Mouse (Mus musculus) stomach, postnatal 0 days (tissue): Measurements from ENCODE around the gene Bace1. TPM values are rescaled to one million over a fixed set of nuclear protein-coding genes. Genes with fewer than 3 reads are reported as not detected.

Experiments
- ATAC-seq: fragments of 200-750 bp; cut with Nextera tagmentation; 2 replicates; pipeline ENCODE4 v1.8.0; 2017; ENCODE audit not compliant: low FRiP score, low TSS enrichment
- DNase-seq: peaks from one replicate; pipeline ENCODE4 v3.0.0-alpha.2; 2016; ENCODE audit warnings: low spot score
- H3K27ac ChIP-seq: fragments of 300-500 bp; sonication (generic); replicated peaks from 2 replicates; pipeline ENCODE4 v1.5.1; 2014; ENCODE audit warnings: mild to moderate bottlenecking, control low read depth
- H3K27me3 ChIP-seq: fragments of 300-500 bp; sonication (generic); 2 replicates; pipeline ENCODE4 v1.6.1; 2014; ENCODE audit warnings: low read length; ENCODE audit not compliant: control insufficient read depth, insufficient read depth
- H3K36me3 ChIP-seq: fragments of 300-500 bp; sonication (generic); 2 replicates; pipeline ENCODE4 v1.6.1; 2014; ENCODE audit warnings: low read length, mixed read lengths; ENCODE audit not compliant: control insufficient read depth, insufficient read depth
- H3K4me1 ChIP-seq: fragments of 300-500 bp; sonication (generic); replicated peaks from 2 replicates; pipeline ENCODE4 v1.6.1; 2014; ENCODE audit warnings: antibody characterized with exemption; ENCODE audit not compliant: control insufficient read depth, insufficient read depth
- H3K4me2 ChIP-seq: fragments of 300-500 bp; sonication (generic); replicated peaks from 2 replicates; pipeline ENCODE4 v1.6.1; 2014; ENCODE audit warnings: low read depth, mild to moderate bottlenecking, control low read depth, moderate library complexity
- H3K4me3 ChIP-seq: fragments of 300-500 bp; sonication (generic); 2 replicates; pipeline ENCODE4 v1.5.1; 2014; ENCODE audit warnings: low read depth, low read length, control low read depth
- H3K9ac ChIP-seq: fragments of 300-500 bp; sonication (generic); 2 replicates; pipeline ENCODE4 v1.6.1; 2014; ENCODE audit warnings: mild to moderate bottlenecking, low read length, control low read depth, mixed read lengths
- H3K9me3 ChIP-seq: fragments of 300-500 bp; sonication (generic); 2 replicates; pipeline ENCODE4 v1.6.1; 2016; ENCODE audit warnings: low read length; ENCODE audit not compliant: control insufficient read depth
- CTCF ChIP-seq: IDR thresholded peaks from 2 replicates; pipeline ENCODE4 v1.5.1; 2016; ENCODE audit warnings: antibody characterized with exemption, low read depth, mild to moderate bottlenecking, moderate library complexity
- EP300 ChIP-seq: optimal IDR thresholded peaks from 2 replicates; pipeline ENCODE3; 2016; ENCODE audit warnings: antibody characterized with exemption
- WGBS: fragments of 180-500 bp; shearing (Covaris S2); extraction: QIAGEN DNeasy Blood & Tissue Kit; methylation state at CpG from one replicate; pipeline ENCODE4 v1.1.7; 2014; 5-methylcytosine and 5-hydroxymethylcytosine counted together
- polyA plus RNA-seq: library from polyadenylated mRNA; unstranded; fragments of >200 nt; fragmentation: Nextera tagmentation; extraction: Ambion mirVana; gene quantifications from 2 replicates; pipeline ENCODE4 v1.2.1, GENCODE M21; 2015

Bace1 gene
- polyA plus RNA-seq, 1 experiment from 2014 or later: 12.8 TPM

DNA sequence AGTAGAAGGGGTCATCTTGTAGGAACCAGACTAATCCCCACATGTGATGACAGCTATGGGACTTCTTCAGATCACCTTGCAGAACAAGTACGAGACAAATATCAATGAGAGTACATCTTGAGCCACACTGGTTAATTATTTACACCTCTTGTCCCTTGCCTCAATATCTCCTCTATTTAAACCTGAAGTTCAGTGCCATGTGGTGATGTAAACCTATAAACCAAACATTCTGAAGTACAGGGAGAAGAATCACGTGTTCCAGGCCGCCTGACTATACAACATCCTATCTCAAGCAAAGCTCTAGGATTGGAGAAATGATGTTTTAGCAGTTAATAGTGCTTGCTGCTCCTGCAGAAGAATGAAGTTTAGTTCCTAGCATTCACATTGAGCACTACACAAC, 31.9 kb downstream of the Bace1 start:
- Histone ChIP-seq H3K4me3 (no peak overlapping the region), H3K27ac (no peak overlapping the region), H3K4me1 (no peaks in the 10 kb centered on the region), H3K27me3 (no peaks in the 10 kb centered on the region), H3K9ac (no peak overlapping the region), H3K9me3 (no peaks in the 10 kb centered on the region), H3K4me2 (no peak overlapping the region), H3K36me3 (peaks cover 27% of the 10 kb centered on the region)
- WGBS: 82% methylated on average over 3 of the region's 3 CpGs
- no peak for ATAC-seq
- DNase-seq: no peak
- TF ChIP-seq EP300: no peak

- ATAC-seq: no peak
- WGBS: 47% methylated on average over 2 of the region's 2 CpGs
- H3K9me3 ChIP-seq: no peaks in the 10 kb centered on the region
- H3K4me2 ChIP-seq: no peak overlapping the region
- no peak overlapping the region for H3K27ac ChIP-seq
- H3K4me1 ChIP-seq: no peaks in the 10 kb centered on the region
- H3K27me3 ChIP-seq: no peaks in the 10 kb centered on the region
- peak; percentile 67 for TF ChIP-seq CTCF
- TF ChIP-seq EP300: no peak
- H3K36me3 ChIP-seq: peaks cover 5% of the 10 kb centered on the region; the same call in 1 of the 2 replicates
- H3K9ac ChIP-seq: no peak overlapping the region
- DNase-seq: peak; percentile 65
- no peak overlapping the region for H3K4me3 ChIP-seq
Measured at GRCm38 (mm10) chr9:45877928-45878327, 39.5 kb downstream of the Bace1 start.

DNA sequence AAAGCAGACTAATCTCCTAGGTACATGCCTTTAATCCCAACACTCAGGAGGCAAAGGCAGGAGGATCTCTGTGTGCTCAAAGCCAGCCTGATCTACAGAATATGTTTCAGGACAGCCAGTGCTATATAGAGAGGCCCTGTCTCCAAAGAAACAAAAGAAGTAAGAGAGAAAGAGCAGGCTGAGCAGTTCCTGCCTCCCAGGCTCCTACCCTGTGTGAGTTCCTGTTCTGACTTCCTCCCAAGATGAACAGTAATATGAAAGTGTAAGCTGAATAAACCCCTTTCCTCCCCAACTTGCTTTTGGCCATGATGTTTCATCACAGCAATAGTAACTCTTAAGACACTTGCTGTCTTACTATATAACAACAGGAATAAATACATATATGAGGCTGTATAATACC, 55.3 kb downstream of the Bace1 start:
- TF ChIP-seq EP300 (no peak), CTCF (no peak)
- Histone ChIP-seq H3K9ac (no peak overlapping the region), H3K9me3 (no peaks in the 10 kb centered on the region), H3K4me1 (no peaks in the 10 kb centered on the region), H3K27ac (no peak overlapping the region), H3K4me3 (no peak overlapping the region), H3K36me3 (peaks cover 24% of the 10 kb centered on the region), H3K27me3 (no peaks in the 10 kb centered on the region), H3K4me2 (no peak overlapping the region)
- DNase-seq (no peak), ATAC-seq (no peak)

- ATAC-seq: no peak
- Histone ChIP-seq H3K27ac (no peak overlapping the region), H3K36me3 (peaks cover 4% of the 10 kb centered on the region; the same call in 1 of the 2 replicates), H3K4me2 (peak overlapping the region; percentile 80), H3K9ac (peak overlapping the region; percentile 94; the same call in 1 of the 2 replicates), H3K27me3 (no peaks in the 10 kb centered on the region), H3K4me1 (no peaks in the 10 kb centered on the region; the same call in 1 of the 2 replicates), H3K4me3 (peak overlapping the region; percentile 89), H3K9me3 (no peaks in the 10 kb centered on the region)
- TF ChIP-seq EP300 (no peak), CTCF (no peak)
- WGBS: 54% methylated on average over 4 of the region's 4 CpGs
- no peak for DNase-seq
Measured at GRCm38 (mm10) chr9:45905196-45905595, 66.8 kb downstream of the Bace1 start.

GRCm38 (mm10) chr9:45905811-45906237, 67.4 kb downstream of the Bace1 start:
- H3K27me3 ChIP-seq: no peaks in the 10 kb centered on the region
- no peaks in the 10 kb centered on the region; the same call in 1 of the 2 replicates for H3K4me1 ChIP-seq
- H3K36me3 ChIP-seq: peaks cover 4% of the 10 kb centered on the region; the same call in 1 of the 2 replicates
- no peaks in the 10 kb centered on the region for H3K9me3 ChIP-seq
- 1% methylated on average over 19 of the region's 27 CpGs for WGBS
- H3K9ac ChIP-seq: peak overlapping the region; percentile 94
- H3K27ac ChIP-seq: peak overlapping the region; percentile 99
- peak overlapping the region; percentile 80 for H3K4me2 ChIP-seq
- H3K4me3 ChIP-seq: peak overlapping the region; percentile 89
- ATAC-seq (peak; percentile 16), DNase-seq (no peak)
- TF ChIP-seq EP300 (no peak), CTCF (no peak)

- Histone ChIP-seq H3K9ac (peak within 1 kb of the TSS; percentile 94), H3K36me3 (peaks cover 9% of the 10 kb centered on the region), H3K4me3 (peak within 1 kb of the TSS; percentile 89), H3K27ac (peak within 1 kb of the TSS; percentile 99), H3K4me2 (peak within 1 kb of the TSS; percentile 80), H3K9me3 (no peaks in the 10 kb centered on the region), H3K27me3 (no peaks in the 10 kb centered on the region), H3K4me1 (no peaks in the 10 kb centered on the region; the same call in 1 of the 2 replicates)
- under 1% methylated on average over 70 of the region's 80 CpGs for WGBS
- ATAC-seq: peak; percentile 88
- TF ChIP-seq CTCF (peak; percentile 81), EP300 (no peak)
- peak; percentile 92 for DNase-seq
Measured at GRCm38 (mm10) chr9:45906355-45907077, 68.1 kb downstream of the Bace1 start, which contains the start of the genes Pcsk7 and Rnf214. Gene Pcsk7 (plus strand): TSS chr9:45906497. Gene Rnf214 (minus strand): TSS chr9:45906911.
